Mouse (Mus musculus) CH12F3 (cell line): ENCODE measurements at regions not wholly inside any gene's neighbourhood (a gene's known extent, or its start where the extent isn't known, plus 50 kb on each side); places are given as distances from the start of the nearest gene placed in this dataset.

ENCODE experiments used
- in situ Hi-C: fragments of 300-500 bp; cut with MboI; formaldehyde crosslinking; loops from 2 replicates; pipeline ENCODE4 v1.14.3; 2020; ENCODE audit warnings: low sequenced_read_pairs

- in situ Hi-C loops = no loop called here
These were observed 495.9 kb upstream of the Adamts5 start for GRCm38 (mm10) chr16:86397521-86397920.

DNA sequence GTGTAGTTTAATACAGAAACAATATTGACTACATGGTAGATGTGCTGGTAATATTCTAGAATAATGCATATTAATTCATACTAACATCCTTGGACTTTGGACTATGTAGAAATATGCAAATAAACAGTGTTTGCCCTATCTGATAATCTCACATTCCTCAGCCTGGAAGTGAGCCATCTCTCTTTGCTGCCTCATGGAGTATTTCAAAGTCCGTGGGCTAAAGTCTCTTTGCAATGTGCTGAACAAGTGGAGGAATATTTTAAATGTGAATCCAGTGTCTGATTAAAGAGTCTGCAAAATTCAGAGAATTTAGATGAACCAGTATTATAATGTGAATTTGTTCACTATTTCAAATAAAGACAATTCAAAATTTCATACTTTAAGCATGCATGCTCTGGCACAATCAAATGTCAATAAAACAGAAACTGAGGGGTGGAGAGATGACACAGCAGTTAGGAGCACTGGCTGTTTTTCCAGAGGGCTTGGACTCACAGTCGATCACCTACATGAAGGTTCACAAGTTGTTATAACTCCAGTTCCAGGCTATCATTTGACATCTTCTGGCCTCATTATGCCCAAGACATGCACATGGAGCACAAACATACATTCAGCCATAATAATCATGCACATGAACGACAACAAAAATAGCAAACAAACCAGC is 487.6 kb upstream of the Adamts5 start:
- in situ Hi-C loops = no loop called here

DNA sequence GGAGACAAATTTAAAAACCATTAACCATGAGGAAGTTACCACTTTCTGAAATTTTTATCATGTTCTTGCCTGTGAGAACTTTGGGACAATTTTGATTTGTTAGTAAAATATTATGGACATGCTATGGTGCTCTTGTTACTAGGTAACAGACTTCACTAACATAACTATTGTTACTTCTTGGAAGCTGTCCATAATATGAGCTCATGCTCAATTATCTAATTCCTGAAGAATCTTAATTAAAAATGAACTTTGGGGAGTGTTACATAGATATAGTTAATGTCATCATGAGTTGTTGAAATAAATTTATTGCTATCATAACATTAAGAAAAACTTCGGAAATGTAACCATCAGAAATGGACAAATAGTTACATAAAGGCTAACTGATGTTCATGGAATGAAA is 486.5 kb upstream of the Adamts5 start:
- in situ Hi-C loops = no loop called here

DNA sequence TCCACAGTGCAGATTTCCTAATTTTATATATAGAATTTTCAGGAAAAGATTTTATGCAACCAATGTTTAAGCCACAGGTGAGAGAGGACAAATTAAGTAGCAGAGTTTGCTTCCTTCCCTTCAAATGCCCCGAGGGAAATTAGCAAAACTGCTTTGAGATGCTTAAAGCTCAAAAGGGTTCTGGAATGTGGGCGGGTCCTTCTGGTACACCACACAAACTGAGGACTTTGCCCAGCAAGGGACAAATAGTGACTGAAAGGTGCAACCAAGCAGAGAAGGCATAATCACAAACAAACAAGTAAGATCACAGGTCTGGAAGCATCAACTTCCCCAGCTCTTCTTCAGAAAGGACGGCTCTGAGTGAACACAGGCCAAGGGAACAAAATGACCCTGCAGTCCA is 476.4 kb upstream of the Adamts5 start:
- in situ Hi-C loops = no loop called here

- in situ Hi-C loops = no loop called here
These were observed 470.0 kb upstream of the Adamts5 start for GRCm38 (mm10) chr16:86371652-86372051.

DNA sequence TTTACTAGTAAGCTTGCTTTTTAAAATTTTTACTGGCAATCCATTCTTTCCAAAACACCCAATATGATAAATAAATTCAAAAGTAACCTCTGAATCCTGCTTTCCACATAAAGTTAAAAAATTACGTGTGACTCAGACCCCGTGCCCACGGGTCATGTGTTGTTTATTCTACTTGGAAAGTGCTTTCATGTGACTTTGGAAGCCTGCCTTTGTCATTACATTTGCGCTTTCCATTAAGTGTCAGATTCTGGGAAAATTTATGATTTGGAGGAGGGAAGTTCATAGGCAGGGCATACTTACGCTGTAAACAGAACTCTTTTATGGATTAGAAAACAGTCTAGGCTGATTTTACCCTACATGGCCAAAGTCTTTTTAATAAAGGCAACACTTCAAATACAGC is 466.8 kb upstream of the Adamts5 start:
- in situ Hi-C loops = no loop called here

- in situ Hi-C loops = no loop called here
These were observed 464.6 kb upstream of the Adamts5 start for GRCm38 (mm10) chr16:86366197-86366596.

- in situ Hi-C loops = no loop called here
These were observed 459.5 kb upstream of the Adamts5 start for GRCm38 (mm10) chr16:86361099-86361498.

DNA sequence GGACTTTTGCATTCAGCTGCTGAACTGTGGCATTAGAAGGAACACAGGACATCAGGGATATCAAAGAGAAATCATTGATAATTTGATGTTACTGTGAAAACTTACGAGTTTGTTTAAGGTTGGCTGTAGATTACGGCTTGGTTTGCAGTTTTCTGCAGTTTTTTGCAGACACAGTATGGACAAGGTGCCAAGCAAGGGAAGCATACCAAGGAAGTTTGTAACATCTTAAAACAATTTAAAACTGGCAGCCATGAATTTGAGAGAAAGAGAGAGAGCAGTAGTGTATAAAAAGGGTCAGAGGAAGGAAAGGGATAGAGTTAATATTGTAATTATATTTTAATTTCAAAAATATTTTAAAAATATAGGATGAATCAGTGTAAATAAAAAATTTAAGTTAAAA is 453.4 kb upstream of the Adamts5 start:
- in situ Hi-C loops = no loop called here

DNA sequence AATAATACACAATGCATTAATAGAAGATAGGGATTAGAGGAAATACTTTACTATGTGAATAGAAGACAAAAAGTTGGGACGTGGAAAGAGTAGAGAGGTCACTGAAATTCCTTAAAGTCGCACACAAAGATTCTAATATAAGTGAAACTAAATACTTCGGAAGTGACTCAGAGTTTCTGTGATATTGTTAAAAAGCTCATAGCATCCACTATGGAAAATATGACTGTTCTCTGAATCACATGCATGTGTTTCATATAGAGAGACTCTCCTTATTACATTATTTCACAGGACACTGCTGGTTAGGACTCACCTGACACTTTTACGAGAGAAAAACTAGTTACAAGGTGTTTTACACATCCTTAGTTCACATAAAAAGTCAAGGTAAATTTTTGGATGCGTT is 446.1 kb upstream of the Adamts5 start:
- in situ Hi-C loops = no loop called here

GRCm38 (mm10) chr16:86346916-86347315 is 445.3 kb upstream of the Adamts5 start:
- in situ Hi-C loops = no loop called here

DNA sequence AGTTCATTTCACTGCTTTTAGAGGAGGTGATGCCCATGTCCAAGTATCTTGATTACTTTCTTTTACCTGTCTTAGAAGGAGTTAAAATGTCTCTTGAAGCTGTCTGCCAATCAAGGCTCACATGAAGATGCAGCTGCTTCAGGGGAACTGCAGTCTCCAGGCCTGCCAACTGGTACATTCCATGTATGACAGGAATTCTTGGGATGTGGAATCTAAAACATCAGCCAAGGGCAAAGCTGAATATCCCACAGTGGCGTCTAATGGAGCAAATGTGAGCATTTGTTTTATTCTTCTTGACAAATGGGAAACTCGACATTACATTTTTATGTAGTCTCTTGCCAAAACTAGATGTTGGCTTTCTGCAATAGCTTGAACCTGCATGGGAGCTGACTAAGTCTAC is 438.7 kb upstream of the Adamts5 start:
- in situ Hi-C loops = no loop called here

GRCm38 (mm10) chr16:86325406-86325805 is 423.8 kb upstream of the Adamts5 start:
- in situ Hi-C loops = no loop called here

DNA sequence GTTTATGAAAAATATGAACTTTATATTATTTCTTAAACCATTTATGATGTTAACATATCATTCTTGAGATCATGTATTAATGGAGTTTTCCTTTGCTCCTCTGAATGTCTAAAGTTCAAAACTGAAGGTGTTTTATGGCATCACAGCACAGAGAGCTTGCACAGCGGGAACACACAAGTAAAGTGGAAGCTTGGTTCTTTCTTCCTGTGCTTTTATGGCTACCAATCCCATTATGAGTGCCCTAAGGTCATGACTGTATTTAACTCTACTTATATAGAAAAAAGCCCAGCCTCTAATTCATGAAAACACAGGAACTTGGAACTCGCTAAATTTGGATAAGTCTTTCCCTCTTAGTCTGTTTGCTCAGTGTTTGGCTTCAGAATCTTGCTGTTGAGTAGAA is 417.3 kb upstream of the Adamts5 start:
- in situ Hi-C loops = no loop called here

DNA sequence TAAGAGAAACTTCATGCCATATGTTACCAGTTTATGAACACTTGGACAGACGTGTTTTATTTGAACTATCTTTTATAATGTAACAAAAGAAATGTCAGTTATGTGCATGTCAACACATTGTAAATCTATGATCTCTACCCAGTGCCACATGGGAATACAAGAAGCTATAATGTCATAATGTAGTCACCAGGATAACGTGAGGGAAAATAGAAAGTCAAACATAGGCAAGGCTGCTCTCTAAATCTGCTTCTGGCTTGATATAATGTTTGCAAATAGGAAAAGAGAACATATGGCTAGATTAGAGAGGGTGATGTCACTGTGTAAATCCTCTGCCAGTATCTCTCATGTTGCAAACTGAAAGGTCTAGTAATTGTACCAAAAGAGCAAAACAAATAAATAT is 408.1 kb upstream of the Adamts5 start:
- in situ Hi-C loops = no loop called here

DNA sequence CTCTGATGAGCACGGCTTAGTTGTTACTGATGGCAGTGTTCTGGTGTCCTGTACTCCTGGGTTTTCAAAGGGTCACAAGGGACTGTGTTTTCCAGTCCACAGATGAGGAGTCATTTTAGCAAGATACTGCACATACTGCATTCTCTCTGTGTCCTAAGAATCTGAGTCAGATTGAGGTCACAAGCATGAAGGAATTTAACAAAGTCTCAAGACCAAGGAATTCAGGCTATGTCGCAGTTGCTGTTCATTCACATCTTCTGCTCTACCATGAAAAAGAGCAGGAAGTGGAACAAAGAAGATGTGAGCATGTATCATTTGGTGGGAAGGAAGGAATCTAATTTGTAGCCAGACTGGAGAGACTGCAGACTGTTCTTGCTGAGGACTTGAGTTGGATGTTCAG is 402.2 kb upstream of the Adamts5 start:
- in situ Hi-C loops = no loop called here

- in situ Hi-C loops = no loop called here
These were observed 401.0 kb upstream of the Adamts5 start for GRCm38 (mm10) chr16:86302451-86303145.

DNA sequence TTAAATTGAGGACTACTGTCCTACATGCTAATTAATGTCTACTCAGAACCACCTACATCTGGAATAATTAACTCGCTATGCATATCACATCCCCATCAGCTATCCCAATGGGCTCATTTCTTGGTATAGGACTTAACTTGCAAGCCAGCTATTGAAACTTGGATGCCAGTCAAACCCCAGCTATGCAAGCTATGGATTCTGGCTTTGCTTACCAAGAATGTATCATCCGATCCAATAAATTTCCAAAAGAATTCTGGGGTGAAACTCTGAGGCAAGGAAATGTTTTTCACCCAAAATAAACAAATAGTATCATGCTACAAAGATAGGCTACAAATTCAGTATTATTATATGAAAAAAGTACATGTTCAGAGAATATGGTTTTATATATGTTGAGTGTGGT is 392.8 kb upstream of the Adamts5 start:
- in situ Hi-C loops = no loop called here

DNA sequence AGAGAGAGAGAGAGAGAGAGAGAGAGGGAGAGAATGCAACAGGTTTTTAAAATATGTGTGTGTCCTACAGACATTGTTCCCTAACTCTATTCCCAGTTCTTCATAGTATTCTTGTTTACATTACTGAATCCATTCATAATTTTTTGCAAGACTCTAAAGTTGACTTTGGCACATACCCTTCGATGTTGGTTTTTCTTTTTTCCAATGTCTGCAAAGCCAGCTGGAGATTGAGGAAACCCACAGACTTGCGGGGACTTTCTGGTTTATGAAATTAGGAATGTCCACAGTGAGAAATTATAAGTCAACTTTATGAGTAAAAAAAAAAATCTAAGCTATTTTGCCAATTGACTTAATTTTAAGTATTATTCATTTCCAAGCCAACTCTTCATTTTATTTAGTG is 379.7 kb upstream of the Adamts5 start:
- in situ Hi-C loops = no loop called here

- in situ Hi-C loops = no loop called here
These were observed 375.4 kb upstream of the Adamts5 start for GRCm38 (mm10) chr16:86277031-86277430.

- in situ Hi-C loops = no loop called here
These were observed 360.0 kb upstream of the Adamts5 start for GRCm38 (mm10) chr16:86261612-86262011.

DNA sequence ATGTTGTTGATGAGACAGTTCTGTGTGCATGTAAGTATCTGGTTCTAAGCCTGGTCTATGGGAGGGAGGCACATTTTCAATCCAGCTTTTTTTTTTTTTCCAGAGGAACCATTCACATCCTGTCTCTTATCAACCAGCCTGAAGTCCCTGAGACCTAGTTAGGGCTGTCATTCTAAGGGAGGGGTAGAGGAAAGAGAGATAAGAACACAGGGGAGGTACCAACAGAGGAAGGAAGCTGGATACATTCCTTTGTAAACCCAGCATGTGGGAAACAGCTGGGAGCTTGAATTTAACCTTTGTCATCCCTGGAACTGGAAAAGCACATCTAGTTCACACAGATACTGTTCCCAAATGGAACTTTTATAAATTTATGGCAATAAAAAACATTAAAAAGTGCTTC is 351.0 kb upstream of the Adamts5 start:
- in situ Hi-C loops = no loop called here

DNA sequence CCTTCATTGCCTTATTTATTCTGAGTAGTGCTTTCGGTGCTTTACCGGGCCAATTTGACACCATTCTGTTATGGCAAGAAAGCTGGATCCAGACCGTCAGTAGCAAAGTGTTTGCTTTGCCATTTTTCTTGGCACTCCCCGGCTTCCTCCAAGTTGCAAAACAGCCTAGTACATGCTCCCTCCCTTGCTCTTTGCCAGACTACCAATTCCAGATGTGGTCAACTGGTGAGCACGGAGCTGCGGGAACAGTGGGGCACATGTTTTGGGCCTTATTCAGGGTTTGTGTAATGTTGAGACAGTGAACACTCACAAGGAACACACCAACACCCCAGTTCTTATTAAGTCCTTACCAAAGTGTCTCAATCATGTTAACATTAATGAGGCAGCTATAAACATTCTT is 348.4 kb upstream of the Adamts5 start:
- in situ Hi-C loops = no loop called here
